Mouse (Mus musculus) c-Kit-positive CD71-negative TER-119-negative erythroid progenitor cells, embryonic 14.5 days (primary cell): ENCODE data around the gene Gimap8.
"Not testable (repeated sequence)": the region's sequence is repeated elsewhere in the genome, so short reads cannot be mapped to it uniquely, and the experiment has no call there.

Source experiments
- DNase-seq: peaks from one replicate; pipeline ENCODE4 v3.0.0-alpha.2; 2013; ENCODE audit warnings: low read depth

Gene Gimap8

DNA sequence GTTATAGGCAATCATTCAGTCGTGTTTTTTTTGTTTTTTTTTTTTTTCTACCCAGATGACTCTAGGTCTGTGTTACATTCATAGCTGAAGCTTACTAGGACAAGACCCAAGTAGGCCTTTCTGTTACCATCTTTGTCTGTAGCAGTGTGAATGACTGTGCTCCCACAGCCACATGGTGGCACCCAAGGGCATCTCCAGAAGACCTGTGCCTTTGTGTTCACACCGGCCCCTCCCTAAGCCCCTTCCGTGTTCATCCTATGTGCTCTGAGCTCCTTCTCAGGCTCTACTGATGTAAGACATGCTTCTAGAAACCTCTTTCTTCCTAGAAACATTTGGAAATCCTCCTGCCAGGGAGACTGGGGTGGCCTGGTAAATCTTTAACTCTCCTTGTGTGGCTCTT, at the start of gene Gimap8:
Gimap8 (plus strand) TSS at position 240 of the 400 bp plus-strand sequence.
- peak; percentile 57 for DNase-seq

DNA sequence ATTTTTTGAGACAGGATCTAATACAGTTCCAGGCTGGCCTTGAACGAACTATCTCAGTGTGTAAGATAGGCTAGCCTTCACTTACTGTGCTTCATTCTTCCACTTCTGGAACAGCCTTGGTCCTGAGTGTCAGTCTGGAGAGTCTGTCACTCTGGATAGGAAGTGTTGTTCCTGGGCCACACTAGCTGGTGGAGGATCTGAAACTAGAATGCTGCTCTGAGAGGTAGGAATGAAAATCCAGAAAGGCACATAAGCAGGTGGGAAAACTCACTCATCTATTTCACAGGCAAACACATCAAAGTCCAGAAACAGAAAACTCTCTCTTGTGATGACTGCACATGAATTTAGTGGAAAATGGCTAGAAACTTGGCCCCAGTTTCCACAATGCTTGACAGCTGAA, 46.4 kb upstream of the Gimap8 start:
- no peak for DNase-seq

DNA sequence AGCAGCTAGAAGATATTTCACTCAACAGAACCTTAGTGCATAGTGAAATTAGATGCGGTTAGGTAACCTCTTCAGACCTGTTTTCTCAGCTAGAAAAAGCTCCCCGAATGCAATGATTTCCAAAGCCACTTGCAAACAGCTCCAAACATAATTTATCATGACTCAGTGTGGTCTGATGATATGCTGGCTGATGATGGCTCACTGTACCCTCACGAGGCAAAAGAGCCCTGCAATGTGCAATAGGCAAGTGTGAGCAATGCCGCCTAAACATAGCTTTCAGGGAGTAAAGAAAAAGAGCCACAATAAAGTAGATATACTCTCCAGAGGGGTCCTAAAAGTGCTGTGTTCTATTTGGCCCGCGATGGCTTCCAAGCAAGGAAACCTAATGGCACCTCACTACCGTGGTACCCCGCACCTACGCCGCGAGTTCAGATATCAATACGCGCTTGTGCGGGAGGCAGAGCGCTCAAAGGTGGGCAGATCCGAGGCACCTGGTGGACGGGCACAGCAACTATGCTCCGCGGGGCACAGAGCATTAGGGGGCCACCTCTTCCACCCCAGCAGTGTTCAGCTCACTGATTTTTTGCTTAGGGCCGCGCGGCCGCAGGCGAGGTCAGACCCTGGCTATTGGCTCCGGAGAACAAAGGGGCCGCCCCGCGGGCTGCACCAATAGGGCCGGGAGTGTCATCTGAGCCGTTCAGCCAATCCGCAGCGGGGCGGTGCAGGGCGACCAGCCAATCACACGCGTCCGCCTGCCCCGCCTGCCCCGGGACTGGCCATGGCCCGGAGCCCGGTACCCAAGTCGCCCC, 45.6 kb upstream of the Gimap8 start, which contains the start of gene Zfp775:
Zfp775 (plus strand) TSS at position 793 of the 809 bp plus-strand sequence.
- DNase-seq = peak; percentile 78

DNA sequence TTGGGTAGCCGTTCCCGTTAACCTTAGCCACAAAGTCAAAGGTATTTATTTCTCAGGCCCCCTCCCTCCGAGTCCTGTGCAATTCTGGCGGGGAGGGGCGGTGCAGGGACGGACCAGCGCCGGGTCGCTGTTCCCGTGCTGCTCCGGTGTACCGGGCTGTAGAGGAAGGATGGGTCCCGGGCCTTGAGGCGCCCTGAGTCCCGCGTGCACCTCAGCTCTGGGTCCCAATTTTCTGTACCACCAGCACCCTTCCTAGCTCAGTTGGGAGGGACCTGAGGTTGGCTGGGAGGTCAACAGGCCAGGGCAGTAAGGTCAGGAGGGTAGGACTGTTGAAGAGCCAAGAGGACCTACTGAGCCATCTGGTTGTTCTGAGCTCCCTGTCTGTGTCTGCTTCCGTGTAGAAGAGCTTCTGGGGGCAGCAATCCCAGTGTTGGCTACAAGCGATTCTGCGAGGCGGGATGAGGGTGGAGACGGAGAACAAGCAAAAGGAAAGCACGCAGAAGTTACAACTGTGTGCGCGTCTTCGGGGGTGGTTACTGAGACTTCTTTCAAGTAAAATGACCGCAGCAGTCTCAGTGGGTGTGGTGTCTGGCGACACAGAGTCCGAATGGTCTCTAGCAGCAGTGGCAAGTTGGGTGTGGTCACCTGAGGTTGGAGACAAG, 44.8 kb upstream of the Gimap8 start:
- DNase-seq = no peak

DNA sequence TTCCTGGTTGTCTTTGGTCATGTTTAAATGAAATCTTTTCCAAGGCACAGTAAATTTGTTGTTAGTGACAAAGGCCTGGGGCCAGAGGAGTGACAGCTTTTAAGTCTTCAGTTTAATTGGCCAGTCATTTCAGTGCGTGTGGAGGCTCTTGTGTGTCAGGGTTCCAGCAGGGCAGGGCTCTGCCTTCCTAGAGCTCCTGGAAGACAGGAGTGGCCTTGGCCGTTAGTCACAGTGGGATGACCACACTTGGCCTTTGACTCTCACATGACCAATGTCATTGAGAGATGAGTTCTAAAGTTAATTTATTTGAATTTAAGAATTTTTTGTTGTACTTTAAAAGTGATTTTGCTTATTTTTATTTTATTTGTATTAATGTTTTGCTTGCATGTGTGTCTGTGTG, 38.9 kb upstream of the Gimap8 start:
- DNase-seq = no peak

DNA sequence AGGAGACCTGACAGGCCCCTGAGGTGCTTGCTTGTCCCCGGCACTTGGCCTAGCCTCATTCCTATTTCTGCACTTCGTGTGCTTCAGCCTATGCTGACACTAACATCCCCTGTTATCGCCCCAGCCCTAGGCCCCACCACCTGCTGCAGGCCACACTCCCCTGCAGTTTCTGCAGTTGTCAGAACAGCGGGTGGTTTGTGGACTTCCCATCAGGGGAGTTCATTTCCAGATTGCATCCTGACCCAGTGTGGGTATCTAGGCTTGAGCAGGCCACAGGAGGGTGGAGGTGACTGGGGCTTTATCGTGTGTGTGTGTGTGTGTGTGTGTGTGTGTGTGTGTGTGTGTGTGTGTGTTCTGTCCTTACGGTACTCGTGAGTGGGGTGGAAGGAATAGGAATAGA, 37.5 kb upstream of the Gimap8 start:
- DNase-seq = no peak

DNA sequence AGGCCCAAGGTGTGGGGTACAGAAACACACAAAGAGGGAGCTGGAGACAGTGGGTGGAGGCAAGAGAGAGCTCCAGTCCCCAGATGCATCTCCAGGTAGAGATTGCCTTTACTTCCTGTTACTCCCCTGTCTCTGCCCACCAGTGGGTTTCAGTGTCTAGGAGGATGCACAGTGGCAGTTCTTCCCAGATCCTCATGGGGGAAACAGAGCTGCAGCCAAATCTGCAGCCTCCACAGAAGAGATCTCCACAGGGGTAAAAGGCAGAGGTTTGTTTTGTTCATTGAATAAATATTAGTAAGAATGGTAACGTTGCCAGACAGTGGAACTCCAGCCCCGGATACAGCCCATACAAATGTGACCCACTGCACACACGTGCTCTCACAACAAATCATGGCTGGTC, 36.4 kb upstream of the Gimap8 start:
- no peak for DNase-seq

DNA sequence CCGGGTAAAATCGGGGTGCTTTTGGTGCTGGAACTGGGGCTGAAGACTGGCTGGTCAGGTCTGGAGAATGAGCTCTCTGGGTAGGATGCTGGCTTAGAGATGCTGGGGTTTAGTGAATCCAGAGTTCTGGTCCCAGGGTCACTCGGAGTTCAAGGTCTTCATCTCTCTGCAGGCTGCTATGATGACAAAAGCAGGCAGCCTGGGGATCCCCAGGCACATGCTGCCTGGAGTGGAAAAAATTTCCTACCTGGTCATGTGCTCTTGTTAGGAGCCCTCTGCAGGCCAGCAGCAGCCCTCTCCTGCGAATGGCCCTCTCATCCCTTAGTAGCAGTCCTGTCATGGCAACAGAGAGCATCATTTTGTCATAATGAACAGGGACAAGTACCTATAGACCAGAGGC, 33.6 kb upstream of the Gimap8 start:
- DNase-seq = no peak

DNA sequence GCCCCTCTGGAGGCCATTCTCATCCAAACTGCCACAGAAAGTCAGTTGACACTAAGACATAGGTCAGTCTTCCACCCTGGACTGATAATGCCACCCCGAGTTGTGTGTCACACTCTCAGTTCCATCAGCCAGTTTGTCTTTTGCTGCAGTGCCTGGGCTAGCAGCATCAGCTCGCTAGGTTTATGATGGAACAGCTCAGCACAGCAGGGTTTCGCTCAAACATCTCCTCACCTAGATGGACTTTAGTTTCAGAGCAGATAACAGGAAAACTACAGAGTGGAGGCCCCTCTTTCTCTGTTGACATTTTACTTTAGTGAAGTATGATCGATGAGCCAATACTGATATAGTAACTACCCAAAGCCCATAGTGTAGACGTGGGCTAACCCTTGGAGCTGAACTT, 32.3 kb upstream of the Gimap8 start:
- DNase-seq = no peak

DNA sequence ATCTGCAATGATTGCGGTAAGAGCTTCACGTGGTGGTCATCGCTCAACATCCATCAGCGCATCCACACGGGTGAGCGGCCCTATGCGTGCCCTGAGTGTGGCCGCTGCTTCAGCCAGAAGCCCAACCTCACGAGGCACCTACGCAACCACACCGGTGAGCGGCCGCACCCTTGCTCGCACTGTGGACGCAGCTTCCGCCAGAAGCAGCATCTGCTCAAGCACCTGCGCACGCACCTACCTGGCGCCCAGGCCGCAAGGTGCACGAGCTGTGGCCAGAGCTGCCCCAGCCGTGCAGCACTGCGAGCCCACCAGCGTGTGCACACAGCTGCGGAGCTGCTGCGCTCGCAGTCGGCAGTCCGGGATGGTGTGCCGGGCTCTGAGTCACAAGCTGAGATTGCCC, 27.0 kb upstream of the Gimap8 start:
- no peak for DNase-seq

DNA sequence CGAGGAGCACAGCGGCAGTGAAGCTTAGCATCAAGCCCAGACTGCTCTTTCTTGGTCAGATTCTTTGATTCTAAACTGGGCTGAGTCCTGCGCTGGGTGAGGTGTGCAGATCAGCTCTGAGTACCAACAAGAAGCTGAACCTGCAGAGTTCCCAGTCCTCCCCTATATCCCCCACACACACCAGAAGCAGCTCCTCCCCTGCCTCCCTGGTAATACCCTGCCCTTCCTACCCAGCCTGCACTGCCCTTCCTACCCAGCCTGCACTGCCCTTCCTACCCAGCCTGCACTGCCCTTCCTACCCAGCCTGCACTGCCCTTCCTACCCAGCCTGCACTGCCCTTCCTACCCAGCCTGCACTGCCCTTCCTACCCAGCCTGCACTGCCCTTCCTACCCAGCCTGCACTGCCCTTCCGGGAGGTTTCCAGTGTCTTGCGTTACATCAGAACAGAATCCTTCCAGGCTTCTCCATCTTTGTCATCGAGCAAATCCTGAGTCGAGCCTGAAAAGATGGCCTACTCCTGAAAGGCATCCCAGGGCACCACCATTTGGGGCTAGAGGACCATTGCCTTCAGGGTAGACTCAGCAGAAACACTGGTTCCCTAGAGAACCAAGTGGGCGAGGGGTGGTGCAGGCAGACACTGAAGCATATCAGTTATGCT, 24.7 kb upstream of the Gimap8 start:
- DNase-seq = not testable (repeated sequence)

DNA sequence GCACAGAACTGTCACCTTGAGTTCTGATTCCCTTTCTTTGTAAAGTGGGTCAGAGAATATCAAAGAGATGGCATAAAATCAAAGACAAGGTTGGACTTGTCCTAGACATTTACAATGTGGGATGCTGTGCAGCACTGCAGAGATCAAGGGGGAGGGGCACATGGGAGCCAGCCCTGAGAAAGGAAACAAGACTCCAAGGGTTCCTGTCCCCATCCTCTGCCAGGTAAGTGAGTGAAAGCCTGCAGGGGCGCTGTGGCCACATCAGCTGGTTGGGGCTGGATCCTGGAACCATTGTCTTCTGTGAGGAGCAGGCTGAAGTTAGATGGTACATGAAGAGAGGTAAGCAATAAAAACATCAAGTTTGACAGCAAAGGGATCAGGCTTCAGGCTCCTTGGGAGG, 23.6 kb upstream of the Gimap8 start:
- DNase-seq = no peak

DNA sequence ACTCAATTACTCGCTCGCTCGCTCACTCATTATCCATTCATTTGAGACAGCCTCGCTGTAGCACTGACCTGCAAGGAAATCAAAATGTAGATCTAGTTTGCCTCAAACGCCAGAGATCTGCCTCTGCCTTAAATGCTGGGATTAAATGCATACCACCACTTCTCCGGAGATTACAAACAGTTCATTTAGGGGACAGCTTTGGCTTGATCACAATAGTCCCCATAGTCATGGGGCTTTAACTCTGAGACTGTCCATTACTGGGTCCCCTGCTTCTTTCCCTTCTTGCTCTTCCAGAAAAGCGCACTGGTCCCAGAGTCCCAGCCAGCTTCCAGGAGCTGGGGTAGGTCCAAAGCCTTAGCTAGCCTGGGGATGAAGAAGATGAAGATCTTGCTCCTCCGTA, 20.6 kb upstream of the Gimap8 start, which contains the start of gene AI854703:
AI854703 (plus strand) TSS at position 301 of the 400 bp plus-strand sequence.
- no peak for DNase-seq

DNA sequence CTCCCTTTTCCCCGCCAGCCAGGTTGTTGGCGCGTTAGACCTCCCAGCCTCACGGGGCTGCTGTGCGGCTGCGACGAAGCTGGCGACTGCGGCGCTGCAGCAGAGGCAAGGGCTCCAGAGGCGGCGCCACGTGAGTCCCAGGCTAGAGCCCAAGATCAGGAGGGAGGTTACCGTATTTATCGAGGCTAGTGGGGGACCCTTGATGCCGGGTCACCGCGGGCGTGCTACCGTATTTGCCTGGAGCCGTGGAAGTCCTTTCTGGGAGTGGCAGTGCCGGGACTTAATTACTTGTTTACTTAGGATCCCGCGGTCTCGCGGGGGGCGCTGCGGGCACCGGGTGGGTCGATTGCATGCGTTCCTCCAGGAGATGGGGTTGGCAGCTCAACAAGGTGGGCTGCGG, 20.1 kb upstream of the Gimap8 start:
- peak; percentile 32 for DNase-seq

DNA sequence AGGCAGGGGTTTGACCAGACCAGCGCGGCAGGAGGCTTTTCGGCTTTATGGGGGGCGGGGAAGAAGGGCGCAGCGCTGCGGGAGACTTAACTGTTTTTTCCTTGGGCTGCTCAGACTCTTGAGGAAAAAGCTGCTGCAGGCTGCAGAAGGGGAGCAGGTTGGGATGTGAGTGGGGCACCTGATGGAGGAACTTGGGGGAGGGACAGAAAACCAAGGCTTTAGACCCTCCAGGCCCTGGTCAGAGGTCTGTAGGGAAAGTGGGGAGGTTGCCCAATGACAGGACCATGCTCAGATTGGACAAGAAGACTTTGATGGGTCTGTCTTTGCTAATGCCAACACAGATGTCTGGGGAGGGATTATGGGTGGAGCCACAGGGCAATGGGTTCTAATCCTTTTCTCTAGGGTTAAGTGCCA, 19.5 kb upstream of the Gimap8 start:
- no peak for DNase-seq

DNA sequence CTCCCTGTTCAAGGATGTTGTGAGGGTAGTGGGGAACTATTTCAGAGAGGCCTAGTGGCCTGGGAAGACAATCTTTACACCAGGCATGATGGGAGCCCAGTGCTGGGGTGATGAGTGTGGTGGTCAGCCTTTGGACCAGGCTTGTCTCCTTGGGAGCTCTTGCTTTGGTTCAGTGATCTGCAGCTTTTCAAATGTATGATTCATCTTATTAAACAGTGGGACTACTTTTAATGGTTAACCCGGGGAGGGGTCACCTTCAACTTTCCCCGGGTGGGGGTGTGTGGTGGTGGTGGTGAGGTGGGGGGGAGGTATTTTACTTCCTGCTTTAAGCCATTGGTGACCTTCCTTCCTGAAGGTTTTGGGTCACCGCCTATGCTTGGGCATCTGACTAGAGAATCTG, 18.7 kb upstream of the Gimap8 start:
- no peak for DNase-seq

DNA sequence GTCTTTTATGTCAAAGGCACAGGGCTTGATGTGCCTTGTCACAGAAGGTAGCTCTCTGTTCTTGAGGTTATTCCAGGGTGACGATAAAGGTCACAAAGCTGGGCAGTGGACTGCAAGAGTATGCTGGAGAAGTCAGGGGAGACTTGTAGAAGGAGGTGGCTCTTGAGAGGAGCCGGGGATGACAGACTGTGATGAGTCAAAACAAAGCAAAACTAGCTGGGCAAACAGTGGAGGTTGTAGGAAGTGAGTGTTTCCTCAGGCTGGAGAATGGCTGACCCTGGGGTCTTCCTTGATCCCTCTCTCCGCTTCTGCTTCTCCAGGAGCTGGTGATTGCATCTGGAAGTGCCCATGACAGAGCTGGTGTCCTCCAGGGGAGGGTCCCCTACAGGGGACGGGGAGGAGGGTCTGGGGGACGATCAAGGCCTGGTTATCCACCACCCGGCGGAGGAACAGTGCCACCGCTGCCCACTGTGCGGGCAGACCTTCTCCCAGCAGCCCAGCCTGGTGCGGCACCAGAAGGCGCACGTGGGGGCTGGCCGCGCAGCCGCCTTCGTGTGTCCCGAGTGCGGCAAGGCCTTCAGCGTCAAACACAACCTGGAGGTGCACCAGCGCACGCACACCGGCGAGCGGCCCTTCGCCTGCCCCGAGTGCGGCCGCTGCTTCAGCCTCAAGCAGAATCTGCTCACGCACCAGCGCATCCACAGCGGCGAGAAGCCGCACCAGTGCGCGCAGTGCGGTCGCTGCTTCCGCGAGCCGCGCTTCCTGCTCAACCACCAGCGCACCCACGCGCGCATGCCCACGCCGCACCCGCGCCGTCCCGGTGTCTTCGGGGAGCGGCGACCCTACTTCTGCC, 18.0 kb upstream of the Gimap8 start:
- no peak for DNase-seq

DNA sequence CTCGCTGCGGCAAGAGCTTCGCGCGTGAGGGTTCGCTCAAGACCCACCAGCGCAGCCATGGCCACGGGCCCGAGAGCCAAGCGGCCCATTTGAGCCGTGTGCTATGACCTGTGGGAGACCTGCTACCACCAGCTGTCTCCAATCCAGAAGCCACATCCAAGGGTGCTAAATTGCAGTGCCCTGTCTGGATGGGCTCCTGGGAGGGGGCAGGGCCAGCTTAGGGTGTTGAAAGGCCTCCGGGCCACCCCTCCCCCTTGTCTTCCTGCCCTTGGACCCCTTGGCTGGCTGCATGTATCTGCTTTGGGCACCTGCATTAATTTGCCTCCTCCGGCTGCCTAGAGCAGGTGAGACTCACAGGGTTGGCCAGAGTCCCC, 17.4 kb upstream of the Gimap8 start:
- DNase-seq = no peak

DNA sequence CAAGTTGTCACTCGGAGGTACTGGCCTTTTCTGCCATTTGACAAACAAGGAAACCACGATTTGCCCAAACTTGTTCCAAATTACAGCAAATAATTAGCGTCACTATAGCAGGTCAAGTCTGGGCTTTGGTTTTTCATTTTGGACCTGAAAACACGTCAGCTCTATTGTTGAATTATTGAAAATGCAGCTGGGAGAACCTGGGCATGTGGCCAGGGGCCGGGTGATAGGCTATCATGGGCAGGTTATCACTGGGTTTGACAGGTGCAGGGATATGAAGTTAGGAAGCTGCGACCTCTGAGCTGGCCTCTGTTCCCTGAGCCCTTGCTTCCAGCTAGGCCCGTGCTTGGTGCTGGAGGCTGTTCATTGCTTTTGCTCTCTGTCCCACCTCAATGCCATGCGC, 16.2 kb upstream of the Gimap8 start:
- no peak for DNase-seq

DNA sequence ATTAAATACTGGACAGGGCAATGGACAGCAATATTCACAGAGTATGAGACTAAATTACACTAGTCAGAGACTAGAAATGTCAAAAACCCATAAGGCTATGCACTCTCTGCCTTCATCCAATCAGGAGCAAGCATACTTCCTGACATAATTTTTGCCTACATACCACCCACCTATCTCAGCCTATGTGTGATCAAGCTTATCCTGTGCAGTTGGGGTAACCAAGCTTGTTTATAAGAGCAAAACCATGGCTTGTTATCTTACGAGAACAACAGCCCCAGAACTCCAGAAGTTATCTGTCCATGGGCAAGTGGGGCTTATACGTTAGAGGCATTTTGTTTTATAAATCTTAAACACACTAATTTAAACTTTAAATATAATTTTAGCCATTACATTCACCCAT, 11.9 kb upstream of the Gimap8 start:
- no peak for DNase-seq

DNA sequence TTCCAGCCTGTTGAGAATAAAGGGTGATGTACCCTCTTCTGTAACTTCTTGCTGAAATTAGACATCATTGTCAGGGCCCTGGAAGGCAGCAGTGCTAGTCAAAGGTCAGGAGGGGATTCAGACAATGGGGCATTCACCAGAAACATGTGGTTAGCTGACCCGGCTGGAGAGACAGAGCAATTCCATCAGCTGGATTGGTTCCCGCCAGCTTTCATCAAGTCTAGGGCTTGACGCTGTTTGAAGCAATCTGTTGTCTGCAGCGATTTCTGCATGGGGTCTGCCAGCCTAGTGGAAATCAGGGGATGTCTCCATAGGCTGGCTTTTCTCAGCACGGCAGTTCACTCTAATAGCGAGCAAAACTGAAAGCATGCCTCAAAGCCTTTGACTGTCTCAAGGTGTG, 10.5 kb upstream of the Gimap8 start:
- no peak for DNase-seq

DNA sequence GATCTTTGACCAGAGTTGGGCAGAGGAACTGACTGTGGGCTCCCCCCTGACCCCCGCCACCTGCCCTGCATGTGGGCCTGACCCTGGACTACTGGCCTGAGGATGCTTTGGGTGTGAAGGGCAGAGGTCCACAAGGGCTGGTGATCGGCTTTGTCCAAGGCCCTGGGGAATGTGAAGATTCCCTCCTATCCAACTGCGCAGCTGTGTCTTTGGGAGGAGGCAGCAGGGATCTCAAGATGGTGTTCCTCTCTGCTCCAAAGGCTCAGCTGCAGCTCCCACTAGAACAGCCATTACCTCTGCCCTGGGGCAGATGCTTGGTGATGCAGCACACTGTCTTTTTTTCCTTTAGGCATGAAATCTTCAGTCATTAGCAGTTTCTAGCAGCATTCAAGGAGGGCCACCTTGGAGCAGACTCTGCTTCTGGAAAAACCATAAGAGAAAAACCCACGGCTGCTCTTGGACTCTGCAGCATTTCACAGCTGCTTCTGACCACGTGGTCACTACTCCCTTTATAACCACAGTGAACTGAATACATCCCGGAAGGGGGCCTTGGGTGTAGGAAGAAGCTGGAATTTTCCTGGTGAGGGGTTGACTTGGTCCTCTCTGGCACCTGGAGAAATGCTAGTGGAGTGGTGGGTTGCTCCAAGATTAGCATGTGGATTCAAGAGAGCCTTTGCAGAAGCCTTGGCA, 9.1 kb upstream of the Gimap8 start:
- no peak for DNase-seq
